Mouse (Mus musculus) embryonic facial prominence, embryonic 12.5 days (tissue): ENCODE data around the gene Cyp2w1. TPM values are rescaled to one million over a fixed set of nuclear protein-coding genes. Genes with fewer than 3 reads are reported as not detected.
A peak's percentile ranks its signal among the peaks of the same experiment; 100 is the strongest.
"Not testable (repeated sequence)": the region's sequence is repeated elsewhere in the genome, so short reads cannot be mapped to it uniquely, and the experiment has no call there.

Experiments
- ATAC-seq: fragments of 200-750 bp; cut with Nextera tagmentation; 2 replicates; pipeline ENCODE4 v1.8.0; 2017; ENCODE audit not compliant: insufficient number of reproducible peaks, insufficient read depth, low FRiP score, low TSS enrichment
- H3K27ac ChIP-seq: fragments of 300-500 bp; sonication (generic); 2 replicates; pipeline ENCODE4 v1.5.1; 2016; ENCODE audit warnings: mild to moderate bottlenecking
- H3K27me3 ChIP-seq: fragments of 300-500 bp; sonication (generic); 2 replicates; pipeline ENCODE4 v1.6.1; 2016; ENCODE audit warnings: mild to moderate bottlenecking, moderate library complexity
- H3K36me3 ChIP-seq: fragments of 300-500 bp; sonication (generic); 2 replicates; pipeline ENCODE4 v1.6.1; 2016; ENCODE audit warnings: mild to moderate bottlenecking
- H3K4me1 ChIP-seq: fragments of 300-500 bp; sonication (generic); 2 replicates; pipeline ENCODE4 v1.6.1; 2016
- H3K4me2 ChIP-seq: fragments of 300-500 bp; sonication (generic); replicated peaks from 2 replicates; pipeline ENCODE4 v1.6.1; 2016; ENCODE audit warnings: mild to moderate bottlenecking, moderate library complexity
- H3K4me3 ChIP-seq: fragments of 300-500 bp; sonication (generic); 2 replicates; pipeline ENCODE4 v1.5.1; 2016; ENCODE audit warnings: mild to moderate bottlenecking
- H3K9ac ChIP-seq: fragments of 300-500 bp; sonication (generic); 2 replicates; pipeline ENCODE4 v1.6.1; 2016; ENCODE audit warnings: mild to moderate bottlenecking, moderate library complexity
- H3K9me3 ChIP-seq: fragments of 300-500 bp; sonication (generic); 2 replicates; pipeline ENCODE4 v1.6.1; 2016; ENCODE audit warnings: mild to moderate bottlenecking, moderate library complexity
- WGBS: fragments of 180-500 bp; shearing (Covaris S2); methylation state at CpG from one replicate; pipeline ENCODE4 v1.1.7; 2016; 5-methylcytosine and 5-hydroxymethylcytosine counted together
- polyA plus RNA-seq: library from polyadenylated mRNA; unstranded; fragments of >200 nt; fragmentation: Nextera tagmentation; extraction: Ambion mirVana; gene quantifications from 2 replicates; pipeline ENCODE4 v1.2.1, GENCODE M21; 2016

The Cyp2w1 gene
- polyA plus RNA-seq, 1 experiment from 2014 or later = 2.6 TPM

GRCm38 (mm10) chr5:139333301-139334013 is 19.0 kb upstream of the Cyp2w1 start:
- no peaks in the 10 kb centered on the region for H3K27me3 ChIP-seq
- H3K4me1 ChIP-seq = no peaks in the 10 kb centered on the region
- 73% methylated on average over 16 of the region's 16 CpGs for WGBS
- H3K4me3 ChIP-seq = no peak overlapping the region
- no peak overlapping the region for H3K9ac ChIP-seq
- ATAC-seq = no peak
- no peaks in the 10 kb centered on the region for H3K9me3 ChIP-seq
- H3K36me3 ChIP-seq = peaks cover 39% of the 10 kb centered on the region
- H3K4me2 ChIP-seq = no peak overlapping the region
- no peak overlapping the region for H3K27ac ChIP-seq

- peaks cover 48% of the 10 kb centered on the region for H3K36me3 ChIP-seq
- H3K4me1 ChIP-seq, H3K9me3 ChIP-seq, H3K27me3 ChIP-seq, H3K9ac ChIP-seq, H3K4me2 ChIP-seq, H3K4me3 ChIP-seq, H3K27ac ChIP-seq, ATAC-seq: not testable (repeated sequence)
- 81% methylated on average over 10 of the region's 10 CpGs for WGBS
These were observed 18.0 kb upstream of the Cyp2w1 start for GRCm38 (mm10) chr5:139334394-139334793.

GRCm38 (mm10) chr5:139335634-139336033 is 16.8 kb upstream of the Cyp2w1 start:
- Histone ChIP-seq H3K27ac (no peak overlapping the region), H3K4me2 (no peak overlapping the region), H3K36me3 (peaks cover 60% of the 10 kb centered on the region), H3K4me1 (no peaks in the 10 kb centered on the region), H3K4me3 (no peak overlapping the region), H3K9ac (no peak overlapping the region), H3K9me3 (no peaks in the 10 kb centered on the region), H3K27me3 (no peaks in the 10 kb centered on the region)
- 88% methylated on average over 4 of the region's 4 CpGs for WGBS
- peak; percentile 76 for ATAC-seq

GRCm38 (mm10) chr5:139337826-139338370 is 14.5 kb upstream of the Cyp2w1 start:
- peaks cover 79% of the 10 kb centered on the region for H3K36me3 ChIP-seq
- WGBS = 71% methylated on average over 13 of the region's 13 CpGs
- no peak for ATAC-seq

DNA sequence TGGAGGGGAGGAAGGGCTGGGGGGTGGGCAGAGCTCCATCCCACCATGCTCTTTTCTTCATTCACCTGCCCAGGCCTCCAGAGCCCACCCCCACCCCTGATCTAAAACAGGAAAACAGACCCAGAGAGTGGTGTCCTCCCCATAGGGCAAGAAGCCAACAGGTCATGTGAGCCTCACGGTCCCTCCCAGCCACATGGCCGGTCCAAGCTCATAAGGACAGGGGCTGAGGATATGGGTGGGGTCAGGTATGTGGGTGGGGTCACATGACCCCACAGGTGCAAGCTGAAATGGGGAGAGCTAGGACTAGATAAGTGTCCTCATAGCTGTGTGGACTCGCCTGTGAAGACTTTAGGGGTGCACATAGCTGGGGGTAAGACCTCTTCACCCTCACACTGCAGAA is 14.0 kb upstream of the Cyp2w1 start:
- no peak overlapping the region for H3K4me2 ChIP-seq
- H3K4me1 ChIP-seq = peaks cover 5% of the 10 kb centered on the region; the same call in 1 of the 2 replicates
- ATAC-seq = no peak
- H3K9me3 ChIP-seq = no peaks in the 10 kb centered on the region
- H3K27ac ChIP-seq = no peak overlapping the region
- peaks cover 79% of the 10 kb centered on the region for H3K36me3 ChIP-seq
- WGBS = 80% methylated on average over 3 of the region's 3 CpGs
- H3K4me3 ChIP-seq = no peak overlapping the region
- no peaks in the 10 kb centered on the region for H3K27me3 ChIP-seq
- no peak overlapping the region for H3K9ac ChIP-seq

More at GRCm38 (mm10) chr5:139337826-139338370, 14.5 kb upstream of the Cyp2w1 start:
- H3K4me3 ChIP-seq = no peak overlapping the region
- no peak overlapping the region for H3K9ac ChIP-seq
- H3K4me2 ChIP-seq = no peak overlapping the region
- no peaks in the 10 kb centered on the region for H3K9me3 ChIP-seq
- no peak overlapping the region for H3K27ac ChIP-seq
- H3K4me1 ChIP-seq = 0 out of 2 replicates have a peak, but pooled peaks cover under 1% of the 10 kb centered on the region
- no peaks in the 10 kb centered on the region for H3K27me3 ChIP-seq

GRCm38 (mm10) chr5:139338891-139339290 is 13.5 kb upstream of the Cyp2w1 start:
- ATAC-seq = no peak
- no peak overlapping the region for H3K27ac ChIP-seq
- no peak overlapping the region for H3K9ac ChIP-seq
- H3K9me3 ChIP-seq = no peaks in the 10 kb centered on the region
- H3K36me3 ChIP-seq = peaks cover 79% of the 10 kb centered on the region
- peaks cover 9% of the 10 kb centered on the region for H3K4me1 ChIP-seq
- H3K27me3 ChIP-seq = no peaks in the 10 kb centered on the region
- no peak overlapping the region for H3K4me3 ChIP-seq
- WGBS = 87% methylated on average over 11 of the region's 11 CpGs
- no peak overlapping the region for H3K4me2 ChIP-seq

DNA sequence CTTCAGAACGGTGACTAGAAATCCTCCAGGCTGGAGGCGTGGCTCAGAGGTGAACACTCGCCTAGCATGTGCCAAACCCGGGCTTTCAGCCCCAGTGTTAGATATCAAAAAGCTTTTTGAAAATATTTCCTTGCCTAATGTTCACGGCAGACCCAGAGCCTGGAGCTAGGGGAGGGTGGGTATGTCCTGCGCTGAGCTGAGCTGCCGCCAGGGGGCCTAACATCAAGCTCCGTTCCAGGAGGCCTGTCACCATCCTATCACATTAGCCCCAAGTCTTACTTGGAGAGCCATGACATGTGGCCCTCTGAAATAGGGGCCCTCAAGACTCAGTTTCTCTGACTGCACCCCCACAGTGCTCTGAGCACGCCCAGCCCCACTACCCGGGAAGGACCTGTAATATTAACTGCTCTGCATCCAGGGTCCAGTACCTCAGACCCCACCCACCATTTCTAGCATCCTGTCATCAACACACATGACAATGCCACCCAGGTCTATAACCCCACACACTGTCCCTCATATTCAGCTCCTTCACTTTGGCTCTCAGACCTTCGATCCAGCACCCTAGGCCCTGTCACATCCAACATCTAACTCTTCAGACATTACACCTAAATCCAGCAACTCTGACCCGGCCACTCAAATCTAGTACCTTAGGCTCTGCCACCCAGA is 8.3 kb upstream of the Cyp2w1 start:
- Histone ChIP-seq H3K27ac (0 out of 2 replicates have a peak overlapping the region, but pooled peaks have one; percentile 86), H3K36me3 (peaks cover 33% of the 10 kb centered on the region), H3K4me3 (peak overlapping the region; percentile 72), H3K27me3 (no peaks in the 10 kb centered on the region), H3K4me2 (peak overlapping the region; percentile 96), H3K9ac (peak overlapping the region; percentile 89), H3K4me1 (peaks cover 21% of the 10 kb centered on the region), H3K9me3 (no peaks in the 10 kb centered on the region)
- 6% methylated on average over 12 of the region's 12 CpGs for WGBS
- ATAC-seq = peak; percentile 54

DNA sequence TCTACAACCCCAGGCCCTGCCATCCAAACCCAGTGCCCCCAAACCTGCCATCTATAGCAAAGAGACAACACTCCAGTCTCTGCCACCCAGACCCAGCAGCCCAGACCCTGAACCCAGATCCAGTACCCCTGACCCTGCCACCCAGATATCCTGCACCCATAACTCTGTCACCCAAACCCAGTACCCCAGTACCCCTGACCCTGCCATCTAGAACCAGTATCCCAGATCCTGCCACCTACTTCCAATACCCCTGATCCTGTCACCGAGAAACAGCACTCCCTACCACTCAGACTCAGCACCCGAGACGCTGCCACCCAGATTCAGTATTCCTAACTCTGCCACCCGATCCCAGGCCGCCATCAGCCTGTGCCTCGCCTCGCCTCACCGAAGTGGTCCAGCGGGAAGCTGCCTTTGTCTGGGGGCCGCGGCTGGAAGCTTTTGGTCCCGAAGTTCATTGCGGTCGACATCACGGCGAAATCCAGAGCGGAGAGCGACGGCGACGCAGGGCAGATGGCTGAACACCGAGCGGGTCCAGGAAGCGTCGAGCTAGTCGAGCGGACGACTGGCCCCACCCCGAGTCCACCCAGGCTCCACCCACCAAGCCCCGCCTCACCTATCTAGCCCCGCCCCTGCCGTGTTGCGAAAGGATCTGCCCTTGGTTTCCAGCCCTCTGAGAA is 7.6 kb upstream of the Cyp2w1 start:
- under 1% methylated on average over 33 of the region's 33 CpGs for WGBS
- H3K36me3 ChIP-seq = peaks cover 27% of the 10 kb centered on the region
- peak; percentile 74; the same call in 1 of the 2 replicates for ATAC-seq

DNA sequence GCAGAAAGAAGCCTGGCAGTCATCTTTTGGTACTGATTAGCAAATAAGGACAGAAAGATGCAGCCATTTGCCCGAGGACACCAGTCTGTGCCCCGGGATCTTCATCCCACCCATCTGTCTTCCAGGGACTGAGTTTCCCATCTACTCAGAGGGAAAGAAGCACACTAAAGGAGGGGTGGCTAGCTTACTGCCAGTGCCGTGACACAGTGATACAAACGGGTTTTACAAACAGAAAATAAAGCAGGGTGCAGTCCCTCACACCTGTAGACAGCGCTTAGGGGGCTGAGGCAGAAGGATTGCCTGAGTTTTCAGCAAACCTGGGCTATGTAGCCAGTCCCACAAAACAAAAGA is 7.1 kb upstream of the Cyp2w1 start:
- WGBS = 13% methylated on average over 5 of the region's 5 CpGs
- Histone ChIP-seq H3K36me3 (peaks cover 22% of the 10 kb centered on the region), H3K4me2 (peak overlapping the region; percentile 96), H3K4me3 (peak overlapping the region; percentile 72), H3K9me3 (no peaks in the 10 kb centered on the region), H3K27me3 (no peaks in the 10 kb centered on the region), H3K4me1 (peaks cover 23% of the 10 kb centered on the region), H3K9ac (no peak overlapping the region), H3K27ac (peak overlapping the region; percentile 47; the same call in 1 of the 2 replicates)
- ATAC-seq = no peak

More for the DNA sequence above, 7.6 kb upstream of the Cyp2w1 start:
- Histone ChIP-seq H3K9me3 (no peaks in the 10 kb centered on the region), H3K4me1 (peaks cover 21% of the 10 kb centered on the region), H3K27ac (peak overlapping the region; percentile 86), H3K27me3 (no peaks in the 10 kb centered on the region), H3K9ac (peak overlapping the region; percentile 89), H3K4me2 (peak overlapping the region; percentile 96), H3K4me3 (peak overlapping the region; percentile 72)

- Histone ChIP-seq H3K4me2 (no peak overlapping the region), H3K9ac (0 out of 2 replicates have a peak overlapping the region, but pooled peaks have one; percentile 12), H3K27me3 (0 out of 2 replicates have a peak, but pooled peaks cover under 1% of the 10 kb centered on the region), H3K36me3 (peaks cover 6% of the 10 kb centered on the region), H3K4me3 (no peak overlapping the region), H3K9me3 (no peaks in the 10 kb centered on the region), H3K4me1 (peaks cover 40% of the 10 kb centered on the region), H3K27ac (no peak overlapping the region)
- WGBS = 37% methylated on average over 1 of the region's 1 CpGs
- no peak for ATAC-seq
These were observed 5.2 kb upstream of the Cyp2w1 start for GRCm38 (mm10) chr5:139347225-139347624.

- Histone ChIP-seq H3K4me3 (no peak overlapping the region), H3K4me1 (peaks cover 25% of the 10 kb centered on the region), H3K36me3 (no peaks in the 10 kb centered on the region), H3K9ac (no peak overlapping the region), H3K4me2 (no peak overlapping the region), H3K27me3 (peaks cover 4% of the 10 kb centered on the region; the same call in 1 of the 2 replicates), H3K27ac (no peak overlapping the region), H3K9me3 (no peaks in the 10 kb centered on the region)
- no peak for ATAC-seq
- 76% methylated on average over 6 of the region's 6 CpGs for WGBS
These were observed 2.7 kb upstream of the Cyp2w1 start for GRCm38 (mm10) chr5:139349713-139350112.
